Mouse (Mus musculus): Measurements from ENCODE around the gene Capza1.
A peak's percentile ranks its signal among the peaks of the same experiment; 100 is the strongest.

Capza1 gene

DNA sequence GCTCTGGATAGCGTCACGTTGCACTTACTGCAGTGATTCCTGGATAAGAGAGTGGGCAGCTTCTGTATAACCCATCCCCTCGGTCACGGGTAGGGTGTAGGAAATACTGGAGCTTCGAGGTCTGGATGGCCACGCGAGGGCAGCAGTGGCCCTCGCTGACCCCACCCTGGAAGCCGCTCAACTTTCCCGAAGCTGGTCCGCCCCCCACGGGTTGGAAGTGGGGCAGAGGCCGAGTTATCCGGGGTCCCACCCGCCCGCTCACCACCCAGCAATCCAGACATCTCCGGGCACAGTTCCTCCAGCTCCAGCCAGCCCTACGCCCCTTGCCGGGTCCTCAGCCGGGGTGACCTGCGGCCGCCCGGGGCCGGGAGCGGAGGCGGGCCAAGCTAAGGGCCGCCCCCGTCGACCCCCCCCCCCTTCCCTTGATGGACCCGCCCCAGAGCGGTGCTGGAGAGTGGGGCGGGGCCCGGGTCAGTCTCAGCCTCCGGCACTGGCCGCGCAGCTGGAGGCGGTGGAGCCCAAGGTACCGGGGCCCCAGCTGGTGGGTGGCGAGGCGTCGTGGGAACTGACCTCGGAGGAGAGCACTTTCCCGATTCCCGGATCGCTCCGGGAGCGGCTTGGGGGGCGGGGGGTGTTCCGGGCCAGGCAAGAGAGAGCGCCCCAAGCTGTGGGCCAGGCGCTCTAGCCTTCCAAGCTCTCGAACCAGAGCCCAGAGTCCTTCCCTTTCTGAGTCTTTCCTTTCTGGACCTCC is 75.6 kb downstream of the Capza1 start:
- DNase-seq (ENCODE audit: low spot score in 2 of 2), result peak in 1 of 2 experiments; percentile 50

DNA sequence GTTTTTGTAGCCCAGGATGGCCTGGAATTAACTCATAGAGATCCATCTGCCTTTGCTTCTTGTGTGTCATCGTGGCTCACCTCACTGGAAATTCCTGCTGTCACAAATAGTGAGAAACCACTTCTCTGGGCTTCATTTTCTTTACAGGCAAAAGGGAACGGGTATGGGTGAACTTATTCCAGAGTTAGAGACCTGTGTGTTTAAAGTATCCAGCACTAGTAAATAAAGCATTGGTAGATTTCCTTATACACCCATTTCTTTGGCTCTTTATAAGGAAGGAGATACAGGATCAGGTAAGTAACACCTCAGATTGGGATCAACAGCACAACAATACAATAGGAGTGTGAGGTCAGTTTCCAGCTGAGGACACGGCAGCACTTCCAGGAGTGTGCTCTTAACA is 76.2 kb downstream of the Capza1 start, which contains the start of gene Rhoc:
Gene Rhoc, plus strand, starts transcription at position 301 of the 400 bp plus-strand sequence.
- DNase-seq (ENCODE audit: low spot score in 2 of 2), result no peak

DNA sequence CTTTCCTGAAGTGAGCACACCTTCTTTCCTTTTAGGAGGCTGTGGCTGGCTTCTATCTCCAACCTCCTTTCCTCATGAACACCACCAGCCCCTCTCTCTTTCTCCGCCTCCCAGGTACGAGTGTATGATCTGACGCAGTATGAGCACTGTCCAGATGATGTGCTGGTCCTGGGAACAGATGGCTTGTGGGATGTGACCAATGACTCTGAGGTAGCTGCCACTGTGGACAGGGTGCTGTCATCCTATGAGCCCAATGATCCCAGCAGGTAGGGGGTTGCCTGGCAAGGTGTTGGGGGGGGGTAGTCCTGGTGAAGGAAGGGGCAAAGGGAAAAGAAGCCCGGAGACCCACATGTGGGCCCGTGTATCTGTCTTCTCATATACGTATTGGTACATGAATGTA is 79.0 kb downstream of the Capza1 start:
- no peak for DNase-seq (ENCODE audit: low spot score in 2 of 2)

DNA sequence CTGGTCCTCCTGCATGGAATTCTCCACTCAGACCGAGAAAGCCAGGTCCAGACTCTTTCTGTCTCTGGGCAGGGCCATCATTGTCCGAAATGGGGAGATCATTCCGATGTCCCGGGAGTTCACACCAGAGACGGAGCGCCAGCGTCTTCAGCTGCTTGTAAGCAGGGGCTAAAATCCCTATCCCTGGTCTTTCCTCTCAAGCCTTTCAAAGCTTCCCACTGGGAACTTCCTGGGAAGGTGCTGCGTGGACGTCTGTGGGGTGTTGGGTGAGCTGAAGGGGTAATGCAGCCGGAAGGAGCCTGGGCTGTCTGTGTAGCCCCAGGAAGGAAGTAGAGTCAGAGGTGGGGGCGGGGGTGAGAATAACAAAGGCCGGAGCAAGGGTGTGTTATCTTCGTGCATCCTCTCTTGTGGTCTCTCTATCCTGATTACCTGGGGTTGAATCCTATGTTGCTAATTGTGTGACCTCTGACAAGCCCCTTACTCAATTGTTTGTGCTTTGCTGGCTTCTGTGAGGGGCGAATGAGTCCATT is 80.3 kb downstream of the Capza1 start:
- DNase-seq (ENCODE audit: low spot score in 2 of 2), result no peak

DNA sequence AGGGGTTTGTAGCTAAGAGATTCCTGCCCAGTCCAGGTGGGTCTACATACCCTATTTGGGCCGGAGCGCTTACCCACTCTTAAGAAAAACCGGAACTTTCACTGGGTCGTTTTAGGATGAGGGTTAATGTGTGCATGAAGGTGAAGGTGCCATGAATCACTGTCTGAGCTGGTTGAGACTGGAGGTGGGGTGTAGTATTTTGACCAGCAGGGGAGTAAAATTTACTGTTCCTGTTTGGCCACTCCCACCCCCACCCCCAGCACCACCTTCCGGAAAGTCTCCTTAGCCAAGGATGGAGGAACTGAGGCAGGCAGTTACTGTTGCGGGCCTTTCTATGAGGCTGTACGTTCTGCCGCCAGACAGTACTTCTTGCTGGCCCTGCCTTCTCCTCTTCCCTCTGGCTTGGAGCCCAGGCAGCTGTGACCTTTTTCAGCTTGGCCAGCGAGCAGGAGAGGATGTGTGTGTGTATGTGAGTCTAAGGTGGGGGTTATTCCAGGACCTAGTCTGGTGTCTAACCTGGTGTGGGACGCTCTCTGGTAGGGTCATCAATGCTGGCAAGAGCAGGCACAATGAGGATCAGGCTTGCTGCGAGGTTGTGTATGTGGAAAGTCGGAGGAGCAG is 82.1 kb downstream of the Capza1 start:
- no peak for DNase-seq (ENCODE audit: low spot score in 2 of 2)

DNA sequence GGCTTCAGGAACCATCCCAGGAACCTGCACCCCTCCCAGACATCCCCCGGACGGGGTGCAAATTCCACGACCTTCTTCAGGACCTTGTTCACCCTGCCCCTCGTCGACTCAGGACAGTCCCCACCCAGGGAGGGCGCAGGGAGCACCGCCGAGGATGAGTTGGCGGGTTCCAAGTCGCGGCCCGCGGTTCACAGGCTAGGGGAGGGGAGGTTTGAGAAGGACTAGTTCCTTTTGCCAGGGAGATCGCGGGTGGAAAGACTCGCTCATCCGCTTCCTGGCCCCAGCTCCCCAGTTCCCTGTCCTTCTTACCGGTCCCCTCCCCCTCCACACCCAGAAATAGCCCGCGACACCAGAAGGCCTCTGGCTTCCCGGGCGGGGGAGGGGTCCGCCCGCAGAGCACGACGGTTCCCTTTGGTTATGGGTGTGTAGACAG is 82.8 kb downstream of the Capza1 start, which contains the start of gene Fam19a3:
Gene Fam19a3, minus strand, starts transcription at position 370 of the 433 bp plus-strand sequence.
- no peak for DNase-seq (ENCODE audit: low spot score in 2 of 2)

DNA sequence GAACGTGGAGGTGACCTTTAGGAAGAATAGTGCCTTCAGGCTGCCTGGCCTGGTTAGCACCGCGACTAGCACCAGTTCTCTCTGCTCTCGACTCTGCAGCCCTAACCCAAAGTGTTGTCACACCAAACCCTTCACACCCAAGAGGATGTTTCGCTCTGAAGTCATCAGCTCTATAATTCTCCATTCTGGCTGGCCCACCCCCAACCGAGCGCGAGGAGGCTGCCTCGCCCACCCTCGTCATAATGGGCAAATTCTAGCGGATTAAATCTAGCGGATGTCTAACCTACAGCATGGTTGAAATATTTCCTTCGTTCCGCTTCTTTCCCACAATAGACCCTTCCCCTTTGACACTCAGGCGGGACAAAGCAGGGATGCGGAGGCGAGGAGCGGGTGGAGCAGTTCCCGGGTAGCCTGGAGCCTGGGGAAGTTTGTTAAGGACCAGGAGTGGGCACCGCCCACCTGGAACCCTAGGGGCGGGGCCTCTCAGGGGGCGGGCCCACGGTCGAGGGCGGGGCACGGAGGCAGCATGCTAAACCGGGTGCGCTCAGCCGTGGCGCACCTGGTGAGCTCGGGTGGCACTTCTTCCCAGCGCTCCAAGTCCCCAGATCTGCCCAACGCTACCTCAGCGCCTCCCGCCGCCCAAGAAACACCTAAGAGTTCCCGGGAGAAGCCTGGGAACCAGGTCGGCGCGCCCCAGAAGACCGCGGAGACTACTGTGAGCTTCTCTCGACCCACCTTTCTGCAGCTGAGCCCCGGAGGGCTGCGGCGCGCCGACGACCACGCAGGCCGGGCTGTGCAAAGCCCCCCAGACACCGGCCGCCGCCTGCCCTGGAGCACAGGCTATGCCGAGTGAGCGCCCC is 83.5 kb downstream of the Capza1 start, which contains the start of gene Ppm1j:
Gene Ppm1j, plus strand, starts transcription at position 496 of the 860 bp plus-strand sequence.
- no peak for DNase-seq (ENCODE audit: low spot score in 2 of 2)

DNA sequence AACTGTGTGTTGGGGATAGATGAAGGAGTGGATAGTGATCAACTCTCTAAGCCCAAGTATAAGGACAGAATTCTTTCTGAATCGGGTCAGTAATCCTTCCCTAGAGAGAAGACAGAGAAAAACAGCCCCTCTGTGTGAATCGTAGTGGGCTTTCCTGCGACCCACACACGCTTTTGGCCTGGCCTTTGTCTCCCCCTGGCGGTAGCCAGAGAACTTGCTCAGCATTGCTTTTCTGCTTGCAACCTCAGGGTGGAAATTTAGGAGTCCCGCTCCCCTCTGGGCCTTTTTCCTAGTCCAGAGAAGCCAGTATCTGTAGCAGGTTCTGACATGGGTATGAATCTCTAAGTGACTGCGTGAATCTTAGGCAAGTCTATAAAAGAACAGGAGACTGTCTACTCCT is 84.4 kb downstream of the Capza1 start:
- DNase-seq (ENCODE audit: low spot score in 2 of 2), result no peak

DNA sequence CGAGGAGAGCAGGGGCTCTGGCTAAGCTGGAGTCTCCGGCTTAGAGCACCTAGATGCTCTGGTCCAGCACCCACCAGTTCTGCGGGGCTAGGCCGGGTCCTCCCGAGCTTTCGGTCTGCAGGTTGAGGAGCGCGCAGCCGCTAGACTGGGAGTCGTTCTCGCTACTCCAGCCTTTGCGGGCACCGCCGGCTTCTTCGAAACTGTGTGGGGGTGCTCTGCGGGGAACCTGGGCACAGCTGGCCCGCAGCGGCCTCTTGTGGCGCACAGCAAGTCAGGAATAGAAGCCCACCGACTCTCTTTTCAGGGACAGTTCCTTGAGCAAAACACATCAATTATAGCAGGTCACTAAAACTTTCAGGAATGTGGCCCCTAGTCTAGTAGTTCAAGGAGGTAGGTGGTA is 87.0 kb downstream of the Capza1 start:
- no peak for DNase-seq (ENCODE audit: low spot score in 2 of 2)

DNA sequence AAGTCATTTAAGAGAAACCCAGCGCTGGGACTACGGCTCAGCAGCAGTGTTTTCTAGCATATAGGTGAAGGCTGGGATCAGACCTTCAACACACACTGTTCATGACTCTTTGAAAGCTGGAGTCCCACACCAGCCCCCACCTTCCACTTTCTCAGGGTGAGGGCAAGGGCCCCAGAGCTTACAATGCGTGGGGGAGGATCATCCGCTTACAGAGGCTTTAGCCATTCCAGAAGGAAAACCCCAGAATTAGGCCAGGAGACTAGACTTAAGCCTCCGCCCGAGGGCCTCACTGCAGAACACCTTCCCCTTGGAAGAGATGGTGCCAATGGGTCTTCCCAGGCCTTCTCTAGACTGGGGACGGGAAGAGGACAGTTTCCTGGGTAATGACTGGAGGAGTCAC is 91.0 kb downstream of the Capza1 start:
- no peak for DNase-seq (ENCODE audit: low spot score in 2 of 2)

All from frontal cortex, postnatal 25 days (tissue).